Mouse (Mus musculus) olfactory bulb, adult 2 months (tissue): ENCODE results near the gene Nup210l.

Experiments used
- CTCF ChIP-seq: fragments of 200-500 bp; IDR thresholded peaks from 2 replicates; pipeline ENCODE4 v1.5.1; 2012; ENCODE audit warnings: low read depth, mild to moderate bottlenecking, low read length, moderate library complexity; ENCODE audit not compliant: insufficient read depth
- POLR2A ChIP-seq: fragments of 200-500 bp; IDR thresholded peaks from 2 replicates; pipeline ENCODE4 v1.6.1; 2012; ENCODE audit warnings: mild to moderate bottlenecking, low read depth, low read length, moderate library complexity; ENCODE audit not compliant: insufficient read depth

DNA sequence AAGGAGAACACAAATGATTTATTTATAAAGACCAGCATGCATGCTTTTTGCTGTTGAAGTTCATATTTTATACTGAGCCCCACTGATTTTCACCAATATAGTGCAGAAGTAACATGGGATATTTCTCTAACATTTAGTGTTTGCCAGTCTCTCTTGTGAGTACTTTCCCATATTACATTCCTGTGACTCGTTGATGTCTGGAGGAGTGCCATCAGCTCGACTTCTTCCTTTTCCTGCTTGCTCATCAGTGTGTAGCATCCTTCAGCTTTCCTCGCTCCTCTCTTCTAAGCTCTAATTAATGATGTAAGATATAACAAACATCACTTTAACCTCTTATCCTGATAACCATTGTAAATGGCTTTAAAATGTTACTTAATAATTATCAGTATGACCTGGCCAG is 41.5 kb downstream of the Nup210l start:
- no peak for TF ChIP-seq POLR2A
- TF ChIP-seq CTCF = no peak
